Mouse (Mus musculus) kidney, embryonic 15.5 days (tissue): ENCODE results near the gene Lingo3. TPM values are rescaled to one million over a fixed set of nuclear protein-coding genes. Genes with fewer than 3 reads are reported as not detected.
A peak's percentile ranks its signal among the peaks of the same experiment; 100 is the strongest.

Experiments
- ATAC-seq: fragments of 200-750 bp; cut with Nextera tagmentation; replicated peaks from 2 replicates; pipeline ENCODE4 v1.8.0; 2017; ENCODE audit warnings: moderate TSS enrichment; ENCODE audit not compliant: low FRiP score
- H3K27ac ChIP-seq: fragments of 300-500 bp; sonication (generic); 2 replicates; pipeline ENCODE4 v1.5.1; 2015; ENCODE audit warnings: mild to moderate bottlenecking, inconsistent platforms
- H3K27me3 ChIP-seq: fragments of 300-500 bp; sonication (generic); 2 replicates; pipeline ENCODE4 v1.6.1; 2015; ENCODE audit warnings: inconsistent platforms
- H3K36me3 ChIP-seq: fragments of 300-500 bp; sonication (generic); 2 replicates; pipeline ENCODE4 v1.6.1; 2015; ENCODE audit warnings: inconsistent platforms
- H3K4me1 ChIP-seq: fragments of 300-500 bp; sonication (generic); 2 replicates; pipeline ENCODE4 v1.6.1; 2015; ENCODE audit warnings: inconsistent platforms
- H3K4me2 ChIP-seq: fragments of 300-500 bp; sonication (generic); 2 replicates; pipeline ENCODE4 v1.6.1; 2015; ENCODE audit warnings: moderate library complexity, mild to moderate bottlenecking, inconsistent platforms
- H3K4me3 ChIP-seq: fragments of 300-500 bp; sonication (generic); replicated peaks from 2 replicates; pipeline ENCODE4 v1.5.1; 2015; ENCODE audit warnings: mild to moderate bottlenecking, inconsistent platforms
- H3K9ac ChIP-seq: fragments of 300-500 bp; sonication (generic); 2 replicates; pipeline ENCODE4 v1.6.1; 2015; ENCODE audit warnings: mild to moderate bottlenecking, inconsistent platforms
- H3K9me3 ChIP-seq: fragments of 300-500 bp; sonication (generic); replicated peaks from 2 replicates; pipeline ENCODE4 v1.6.1; 2016; ENCODE audit warnings: inconsistent platforms
- WGBS: fragments of 180-500 bp; shearing (Covaris S2); methylation state at CpG from one replicate; pipeline ENCODE4 v1.1.7; 2015; ENCODE audit warnings: mixed read lengths; 5-methylcytosine and 5-hydroxymethylcytosine counted together
- polyA plus RNA-seq: library from polyadenylated mRNA; unstranded; fragments of >200 nt; fragmentation: Nextera tagmentation; extraction: Ambion mirVana; gene quantifications from 2 replicates; pipeline ENCODE4 v1.2.1, GENCODE M21; 2015

Gene Lingo3
- polyA plus RNA-seq, 1 experiment from 2014 or later, result 0.83 TPM

DNA sequence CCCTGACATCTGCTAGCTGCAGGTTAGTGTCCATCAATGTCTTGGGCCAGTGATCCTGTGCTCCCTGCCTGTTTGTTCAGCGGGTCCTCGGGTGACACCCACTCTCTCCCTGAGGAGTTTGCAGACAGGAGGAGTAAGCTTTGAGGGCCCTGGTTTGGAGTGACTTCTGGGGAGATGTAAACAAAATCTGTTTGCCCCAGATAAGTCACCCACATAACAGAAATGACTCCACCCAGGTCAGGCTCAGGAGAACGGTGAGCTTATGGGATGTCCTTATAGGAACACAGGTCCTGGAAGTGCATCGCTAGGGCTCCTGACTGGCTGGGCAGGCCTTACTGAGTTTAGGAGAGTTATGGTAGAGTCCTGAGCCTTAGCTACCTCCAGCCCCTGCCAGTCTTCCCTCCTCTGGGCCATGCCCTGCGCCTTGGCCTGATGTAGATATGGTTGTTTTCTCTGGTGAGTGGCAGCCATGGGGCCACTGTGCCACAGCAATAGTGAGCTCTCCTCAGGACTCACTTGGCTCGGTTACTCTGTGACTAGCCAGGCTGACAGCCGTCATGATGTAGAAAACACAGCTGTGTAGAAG lies 14.6 kb upstream of the Lingo3 start:
- H3K4me3 ChIP-seq, result no peak overlapping the region
- no peak overlapping the region for H3K27ac ChIP-seq
- no peaks in the 10 kb centered on the region for H3K9me3 ChIP-seq
- no peak overlapping the region for H3K9ac ChIP-seq
- no peak overlapping the region for H3K4me2 ChIP-seq
- 73% methylated on average over 7 of the region's 7 CpGs for WGBS
- no peaks in the 10 kb centered on the region for H3K27me3 ChIP-seq
- H3K4me1 ChIP-seq, result peaks cover 37% of the 10 kb centered on the region
- peaks cover 26% of the 10 kb centered on the region for H3K36me3 ChIP-seq
- no peak; the same call in 1 of the 2 replicates for ATAC-seq

- H3K4me1 ChIP-seq, result peaks cover 39% of the 10 kb centered on the region
- H3K27me3 ChIP-seq, result no peaks in the 10 kb centered on the region
- H3K4me3 ChIP-seq, result no peak overlapping the region
- 72% methylated on average over 3 of the region's 3 CpGs for WGBS
- no peak overlapping the region for H3K27ac ChIP-seq
- 0 out of 2 replicates have a peak overlapping the region, but pooled peaks have one; percentile 10 for H3K9ac ChIP-seq
- no peaks in the 10 kb centered on the region for H3K9me3 ChIP-seq
- H3K36me3 ChIP-seq, result peaks cover 26% of the 10 kb centered on the region
- H3K4me2 ChIP-seq, result no peak overlapping the region
- ATAC-seq, result no peak
Measured at GRCm38 (mm10) chr10:80857848-80858247, 14.0 kb upstream of the Lingo3 start.

DNA sequence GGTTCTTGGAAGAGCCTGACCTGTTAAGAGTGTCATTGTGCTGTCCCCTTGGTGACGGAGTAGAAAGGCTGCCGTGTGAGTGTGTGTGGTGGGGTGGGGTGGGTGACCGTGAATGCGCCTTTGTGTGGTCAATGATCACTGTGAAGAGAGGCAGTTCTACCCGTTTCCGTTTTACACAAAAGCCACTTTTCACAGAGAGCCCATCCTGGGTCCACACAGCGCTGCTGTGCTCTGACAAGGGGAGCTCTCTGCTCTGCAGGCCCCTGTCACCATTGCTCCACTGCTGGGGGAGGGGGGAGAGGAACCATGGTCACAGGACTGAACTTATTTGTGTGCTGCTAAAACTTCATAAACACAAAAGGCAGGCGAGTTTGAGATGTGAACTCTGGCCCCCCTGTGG lies 13.5 kb upstream of the Lingo3 start:
- no peak for ATAC-seq
- Histone ChIP-seq H3K9ac (peak overlapping the region; percentile 10; the same call in 1 of the 2 replicates), H3K27ac (no peak overlapping the region), H3K27me3 (no peaks in the 10 kb centered on the region), H3K36me3 (peaks cover 24% of the 10 kb centered on the region), H3K4me3 (no peak overlapping the region), H3K9me3 (no peaks in the 10 kb centered on the region), H3K4me1 (peaks cover 39% of the 10 kb centered on the region), H3K4me2 (no peak overlapping the region)
- 72% methylated on average over 8 of the region's 8 CpGs for WGBS

- 0 out of 2 replicates have a peak overlapping the region, but pooled peaks have one; percentile 10 for H3K9ac ChIP-seq
- no peak for ATAC-seq
- H3K27ac ChIP-seq, result no peak overlapping the region
- 78% methylated on average over 5 of the region's 5 CpGs for WGBS
- peaks cover 39% of the 10 kb centered on the region for H3K4me1 ChIP-seq
- H3K36me3 ChIP-seq, result peaks cover 24% of the 10 kb centered on the region
- H3K27me3 ChIP-seq, result no peaks in the 10 kb centered on the region
- H3K9me3 ChIP-seq, result no peaks in the 10 kb centered on the region
- 0 out of 2 replicates have a peak overlapping the region, but pooled peaks have one; percentile 95 for H3K4me2 ChIP-seq
- H3K4me3 ChIP-seq, result 0 out of 2 replicates have a peak overlapping the region, but pooled peaks have one; percentile 88
Measured at GRCm38 (mm10) chr10:80856908-80857307, 13.1 kb upstream of the Lingo3 start.

- 72% methylated on average over 3 of the region's 3 CpGs for WGBS
Measured at GRCm38 (mm10) chr10:80856267-80856666, 12.4 kb upstream of the Lingo3 start.

DNA sequence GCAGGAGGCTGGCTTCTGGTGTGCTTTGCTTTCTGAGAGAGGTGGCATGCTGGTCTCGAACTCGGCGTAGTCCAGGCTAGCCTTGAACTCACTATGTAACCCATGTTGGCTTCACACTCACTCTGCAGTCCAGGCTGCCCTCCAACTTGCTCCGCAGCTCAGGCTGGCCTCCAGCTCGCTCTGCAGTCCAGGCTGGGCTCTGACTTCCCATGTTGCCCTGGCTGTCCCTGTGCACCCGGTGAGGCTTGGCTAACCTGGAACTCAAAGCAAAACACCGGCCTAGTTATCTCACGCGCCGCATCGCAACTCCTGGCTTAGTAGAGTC lies 11.9 kb upstream of the Lingo3 start:
- H3K9me3 ChIP-seq, result no peaks in the 10 kb centered on the region
- H3K4me1 ChIP-seq, result peaks cover 39% of the 10 kb centered on the region
- H3K27ac ChIP-seq, result no peak overlapping the region
- H3K4me3 ChIP-seq, result peak overlapping the region; percentile 88
- 26% methylated on average over 11 of the region's 11 CpGs for WGBS
- peak overlapping the region; percentile 87 for H3K9ac ChIP-seq
- peaks cover 27% of the 10 kb centered on the region for H3K36me3 ChIP-seq
- no peaks in the 10 kb centered on the region for H3K27me3 ChIP-seq
- peak overlapping the region; percentile 95 for H3K4me2 ChIP-seq
- ATAC-seq, result peak; percentile 20

More at GRCm38 (mm10) chr10:80856267-80856666, 12.4 kb upstream of the Lingo3 start:
- peaks cover 39% of the 10 kb centered on the region for H3K4me1 ChIP-seq
- no peak for ATAC-seq
- no peak overlapping the region for H3K9ac ChIP-seq
- H3K27ac ChIP-seq, result no peak overlapping the region
- H3K4me2 ChIP-seq, result peak overlapping the region; percentile 95
- no peaks in the 10 kb centered on the region for H3K9me3 ChIP-seq
- no peaks in the 10 kb centered on the region for H3K27me3 ChIP-seq
- peak overlapping the region; percentile 88 for H3K4me3 ChIP-seq
- H3K36me3 ChIP-seq, result peaks cover 24% of the 10 kb centered on the region

GRCm38 (mm10) chr10:80854913-80855748 lies 11.3 kb upstream of the Lingo3 start, which contains the start of the genes Lsm7 and Sppl2b:
Gene Lsm7 (minus strand): TSS chr10:80855209.
Gene Sppl2b (plus strand): TSS chr10:80855275.
- Histone ChIP-seq H3K36me3 (peaks cover 27% of the 10 kb centered on the region), H3K27me3 (no peaks in the 10 kb centered on the region), H3K27ac (peak within 1 kb of the TSS; percentile 68; the same call in 1 of the 2 replicates), H3K9ac (peak within 1 kb of the TSS; percentile 87), H3K4me2 (peak within 1 kb of the TSS; percentile 95), H3K9me3 (no peaks in the 10 kb centered on the region), H3K4me1 (peaks cover 39% of the 10 kb centered on the region), H3K4me3 (peak within 1 kb of the TSS; percentile 88)
- WGBS, result under 1% methylated on average over 81 of the region's 81 CpGs
- peak; percentile 80 for ATAC-seq

DNA sequence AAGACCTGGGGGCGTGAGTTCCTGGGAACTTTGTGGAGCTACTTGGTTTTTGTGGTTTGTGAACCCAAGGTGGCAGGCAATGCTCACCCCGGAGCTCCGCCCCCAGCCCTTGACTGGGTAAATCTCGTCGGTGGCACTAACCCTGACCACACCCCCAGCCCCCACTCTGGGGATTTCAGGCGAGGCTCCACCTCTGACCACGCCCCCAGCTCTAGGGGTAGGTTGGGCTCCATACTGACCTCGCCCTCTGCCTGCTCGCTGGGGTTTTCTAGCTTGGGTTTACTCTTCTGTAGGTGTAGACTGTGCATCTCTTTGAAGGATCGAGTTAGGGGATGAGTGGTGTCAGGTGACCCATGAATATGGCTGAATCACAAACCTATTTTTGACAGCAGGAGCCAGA lies 4.7 kb upstream of the Lingo3 start:
- WGBS, result 13% methylated on average over 10 of the region's 10 CpGs
- H3K4me3 ChIP-seq, result no peak overlapping the region
- H3K4me1 ChIP-seq, result peaks cover 18% of the 10 kb centered on the region
- ATAC-seq, result peak; percentile 38
- no peaks in the 10 kb centered on the region for H3K9me3 ChIP-seq
- H3K36me3 ChIP-seq, result peaks cover 26% of the 10 kb centered on the region
- no peak overlapping the region for H3K4me2 ChIP-seq
- peaks cover 24% of the 10 kb centered on the region for H3K27me3 ChIP-seq
- no peak overlapping the region for H3K9ac ChIP-seq
- no peak overlapping the region for H3K27ac ChIP-seq

DNA sequence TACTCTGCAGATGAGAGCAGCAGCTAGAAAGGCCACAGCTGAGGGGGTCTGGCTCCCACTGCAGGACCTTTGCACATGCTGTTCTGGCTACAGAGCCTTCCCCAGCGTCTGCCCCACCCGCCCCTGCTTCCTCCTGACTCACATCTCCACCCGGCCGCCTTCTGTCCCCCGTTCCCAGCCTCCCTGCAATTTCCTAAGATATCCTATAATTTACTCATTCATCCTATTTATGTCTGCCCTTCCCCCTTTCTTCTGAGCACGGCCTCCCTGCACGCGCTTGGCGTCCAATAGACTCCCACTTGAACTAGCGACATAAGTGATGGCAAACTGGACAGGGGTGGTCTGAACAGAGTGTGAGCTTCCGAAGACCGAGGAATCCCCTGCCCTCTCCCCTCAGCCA lies 1.9 kb upstream of the Lingo3 start:
- WGBS, result 71% methylated on average over 12 of the region's 12 CpGs
- Histone ChIP-seq H3K27me3 (peaks cover 52% of the 10 kb centered on the region), H3K9me3 (no peaks in the 10 kb centered on the region), H3K4me2 (no peak overlapping the region), H3K4me1 (peaks cover 21% of the 10 kb centered on the region), H3K9ac (no peak overlapping the region), H3K36me3 (no peaks in the 10 kb centered on the region), H3K4me3 (no peak overlapping the region), H3K27ac (no peak overlapping the region)
- no peak for ATAC-seq

DNA sequence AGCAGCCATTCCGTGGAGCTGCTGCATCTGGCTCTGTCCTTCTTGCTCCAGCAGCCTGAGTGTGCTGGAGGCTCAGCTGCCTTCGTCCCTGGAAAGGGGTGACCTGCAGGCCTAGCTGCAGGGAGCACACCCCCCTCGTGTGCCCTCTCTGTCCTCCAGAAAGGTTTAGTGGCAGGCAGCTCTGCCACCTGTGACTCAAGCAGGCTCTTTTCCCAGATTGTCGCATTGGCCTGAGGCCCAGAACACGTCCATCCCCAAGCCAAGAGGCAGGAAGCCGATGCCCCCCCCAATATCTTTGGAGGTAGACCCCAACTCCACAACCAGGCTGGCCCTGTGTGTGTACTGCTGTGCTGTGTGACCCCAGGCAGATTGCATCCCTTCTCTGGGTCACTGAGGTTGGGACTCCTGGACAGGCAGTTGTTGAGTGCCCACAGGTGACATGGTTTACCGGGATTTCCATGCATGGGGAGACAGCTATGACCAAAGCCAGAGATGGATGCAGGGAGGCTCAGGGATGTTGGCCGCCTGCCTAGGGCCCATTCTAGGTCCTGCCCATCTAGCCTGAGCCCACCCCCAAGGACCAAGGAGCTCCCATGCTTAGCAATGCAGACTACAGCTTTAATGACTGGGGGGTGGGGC lies 1.3 kb upstream of the Lingo3 start:
- Histone ChIP-seq H3K9me3 (no peaks in the 10 kb centered on the region), H3K4me1 (peaks cover 21% of the 10 kb centered on the region), H3K27ac (no peak overlapping the region), H3K27me3 (peaks cover 52% of the 10 kb centered on the region), H3K36me3 (no peaks in the 10 kb centered on the region), H3K9ac (no peak overlapping the region), H3K4me3 (no peak overlapping the region), H3K4me2 (no peak overlapping the region)
- ATAC-seq, result no peak
- WGBS, result 66% methylated on average over 8 of the region's 8 CpGs

DNA sequence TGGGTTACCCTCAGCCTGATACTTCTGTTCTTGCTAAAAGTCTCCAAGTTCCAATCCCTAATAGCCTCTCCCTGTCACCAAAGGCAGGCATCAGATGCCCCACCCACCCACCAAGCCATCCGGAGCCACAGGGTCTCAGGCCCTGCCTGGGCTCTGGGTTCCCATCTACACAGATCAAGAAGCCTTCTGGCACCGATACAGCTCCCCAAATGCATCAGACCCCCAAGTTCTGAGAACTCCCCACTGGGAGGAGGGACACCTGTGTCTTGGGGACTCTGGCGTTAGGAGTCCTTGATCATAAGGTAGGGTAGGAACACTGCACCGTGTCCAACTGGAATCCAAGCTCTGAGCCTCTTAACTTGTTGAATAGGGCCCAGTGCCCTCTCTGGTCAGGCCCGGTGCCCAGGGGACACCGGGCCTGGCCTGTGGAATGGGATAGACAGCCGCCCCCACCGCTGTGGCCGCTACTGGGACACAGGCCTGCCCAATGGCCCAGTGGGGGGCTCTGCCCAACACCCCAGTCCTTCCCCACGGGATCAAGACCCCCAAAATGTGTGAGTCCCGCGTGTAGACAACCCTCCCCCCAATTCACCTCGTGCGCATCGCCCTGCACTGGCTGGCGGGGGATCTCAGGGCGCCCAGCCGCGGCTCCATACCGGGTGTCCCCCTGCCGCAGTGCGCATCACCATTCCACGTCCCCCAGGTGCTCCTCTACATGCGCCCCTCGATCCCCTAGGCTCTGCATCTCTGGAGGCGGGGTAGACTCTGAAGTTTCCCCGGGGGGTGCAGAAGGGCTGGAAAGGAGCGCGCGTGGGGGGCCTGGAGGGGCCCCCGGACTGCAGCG lies 530 bp downstream of the Lingo3 start:
- 9% methylated on average over 32 of the region's 32 CpGs for WGBS
- Histone ChIP-seq H3K9me3 (no peaks in the 10 kb centered on the region), H3K27me3 (peaks cover 61% of the 10 kb centered on the region), H3K9ac (peak overlapping the region; percentile 44), H3K27ac (no peak overlapping the region), H3K4me3 (peak overlapping the region; percentile 48), H3K36me3 (no peaks in the 10 kb centered on the region), H3K4me1 (peaks cover 17% of the 10 kb centered on the region), H3K4me2 (peak overlapping the region; percentile 88)
- ATAC-seq, result 0 out of 2 replicates have a peak, but pooled peaks have one; percentile 7
